Mouse (Mus musculus) forebrain, embryonic 10.5 days (tissue): ENCODE results near the gene Crim1. TPM values are rescaled to one million over a fixed set of nuclear protein-coding genes. Genes with fewer than 3 reads are reported as not detected.

ENCODE experiments used
- DNase-seq: peaks from one replicate; pipeline ENCODE4 v3.0.0-alpha.2; 2017; ENCODE audit warnings: low spot score; ENCODE audit errors: extremely low spot score
- H3K27ac ChIP-seq: fragments of 300-500 bp; sonication (generic); 2 replicates; pipeline ENCODE4 v1.5.1; 2016; ENCODE audit warnings: mild to moderate bottlenecking
- H3K27me3 ChIP-seq: fragments of 300-500 bp; sonication (generic); 2 replicates; pipeline ENCODE4 v1.6.1; 2016; ENCODE audit warnings: mild to moderate bottlenecking; ENCODE audit not compliant: poor library complexity, severe bottlenecking
- H3K36me3 ChIP-seq: fragments of 300-500 bp; sonication (generic); replicated peaks from 2 replicates; pipeline ENCODE4 v1.6.1; 2016; ENCODE audit warnings: mild to moderate bottlenecking, moderate library complexity
- H3K4me1 ChIP-seq: fragments of 300-500 bp; sonication (generic); 2 replicates; pipeline ENCODE4 v1.6.1; 2016
- H3K4me3 ChIP-seq: fragments of 300-500 bp; sonication (generic); 2 replicates; pipeline ENCODE4 v1.5.1; 2016; ENCODE audit warnings: mild to moderate bottlenecking, moderate library complexity
- H3K9me3 ChIP-seq: fragments of 300-500 bp; sonication (generic); 2 replicates; pipeline ENCODE4 v1.6.1; 2016; ENCODE audit warnings: mild to moderate bottlenecking, moderate library complexity
- WGBS: fragments of 180-500 bp; shearing (Covaris S2); methylation state at CpG from one replicate; pipeline ENCODE4 v1.1.7; 2016; 5-methylcytosine and 5-hydroxymethylcytosine counted together
- polyA plus RNA-seq: library from polyadenylated mRNA; unstranded; fragments of >200 nt; fragmentation: Nextera tagmentation; extraction: Ambion mirVana; gene quantifications from 2 replicates; pipeline ENCODE4 v1.2.1, GENCODE M21; 2016

Crim1 gene
- polyA plus RNA-seq, 1 experiment from 2014 or later, result 1.8 TPM

GRCm38 (mm10) chr17:78382321-78382720 is 182.3 kb downstream of the Crim1 start:
- no peak for DNase-seq
- 93% methylated on average over 3 of the region's 3 CpGs for WGBS
- Histone ChIP-seq H3K9me3 (no peaks in the 10 kb centered on the region), H3K4me1 (no peaks in the 10 kb centered on the region), H3K4me3 (no peak overlapping the region), H3K27me3 (no peaks in the 10 kb centered on the region), H3K27ac (no peak overlapping the region), H3K36me3 (peaks cover 15% of the 10 kb centered on the region)

- Histone ChIP-seq H3K27ac (no peak overlapping the region), H3K4me1 (no peaks in the 10 kb centered on the region), H3K27me3 (no peaks in the 10 kb centered on the region), H3K9me3 (no peaks in the 10 kb centered on the region), H3K36me3 (peaks cover 4% of the 10 kb centered on the region; the same call in 1 of the 2 replicates), H3K4me3 (no peak overlapping the region)
- no peak for DNase-seq
- WGBS, result 88% methylated on average over 9 of the region's 9 CpGs
These were observed 187.6 kb downstream of the Crim1 start for GRCm38 (mm10) chr17:78387665-78388064.

- Histone ChIP-seq H3K9me3 (no peaks in the 10 kb centered on the region), H3K36me3 (0 out of 2 replicates have a peak, but pooled peaks cover 4% of the 10 kb centered on the region), H3K4me3 (no peak overlapping the region), H3K27ac (no peak overlapping the region), H3K27me3 (no peaks in the 10 kb centered on the region), H3K4me1 (no peaks in the 10 kb centered on the region)
- DNase-seq, result no peak
- 93% methylated on average over 9 of the region's 9 CpGs for WGBS
These were observed 188.2 kb downstream of the Crim1 start for GRCm38 (mm10) chr17:78388101-78388847.

- Histone ChIP-seq H3K36me3 (peaks cover 4% of the 10 kb centered on the region; the same call in 1 of the 2 replicates), H3K4me3 (no peak overlapping the region), H3K27me3 (no peaks in the 10 kb centered on the region), H3K4me1 (no peaks in the 10 kb centered on the region), H3K9me3 (no peaks in the 10 kb centered on the region), H3K27ac (no peak overlapping the region)
- DNase-seq, result no peak
- 93% methylated on average over 5 of the region's 5 CpGs for whole genome bisulfite sequencing
These were observed 189.5 kb downstream of the Crim1 start for GRCm38 (mm10) chr17:78389573-78389972.

DNA sequence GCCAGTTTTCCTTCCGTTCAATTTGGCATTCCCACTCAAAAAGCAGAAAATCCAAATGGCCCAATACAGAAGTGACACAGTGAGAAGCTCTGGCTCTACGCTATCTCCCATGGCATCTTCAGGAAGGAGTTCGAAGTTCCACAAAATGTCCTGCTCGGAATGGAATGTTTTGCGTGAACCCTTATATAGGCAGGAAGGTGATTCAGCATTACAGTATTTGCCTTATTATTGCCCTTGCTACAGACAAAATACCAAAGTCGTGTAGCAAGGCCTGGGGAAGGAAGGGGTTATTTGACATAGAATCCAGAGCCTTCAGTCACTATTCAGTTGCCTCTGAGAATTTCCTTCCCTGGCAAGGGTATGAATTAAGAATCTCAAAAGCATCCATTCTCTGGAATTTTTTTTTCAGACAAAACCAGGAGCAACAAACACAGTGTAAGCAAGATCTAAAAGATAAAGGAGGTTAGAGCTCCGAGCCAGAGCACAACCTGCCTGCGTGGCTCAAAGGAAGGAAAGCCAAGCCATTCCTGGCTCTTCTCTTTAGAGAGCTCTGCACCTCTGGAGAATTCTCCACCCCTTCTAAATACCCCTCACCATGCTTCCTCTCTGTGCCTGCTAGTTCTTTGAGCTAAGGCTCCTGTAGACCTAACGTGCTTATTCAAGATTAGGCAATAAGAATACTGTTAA is 192.5 kb downstream of the Crim1 start:
- H3K4me1 ChIP-seq, result no peaks in the 10 kb centered on the region
- no peak for DNase-seq
- peaks cover 8% of the 10 kb centered on the region; the same call in 1 of the 2 replicates for H3K36me3 ChIP-seq
- H3K4me3 ChIP-seq, result no peak overlapping the region
- 90% methylated on average over 9 of the region's 9 CpGs for WGBS
- no peak overlapping the region for H3K27ac ChIP-seq
- H3K9me3 ChIP-seq, result no peaks in the 10 kb centered on the region
- H3K27me3 ChIP-seq, result no peaks in the 10 kb centered on the region

- H3K36me3 ChIP-seq, result peaks cover 49% of the 10 kb centered on the region
- no peaks in the 10 kb centered on the region for H3K27me3 ChIP-seq
- H3K27ac ChIP-seq, result 0 out of 2 replicates have a peak overlapping the region, but pooled peaks have one; percentile 35
- no peaks in the 10 kb centered on the region for H3K9me3 ChIP-seq
- H3K4me3 ChIP-seq, result no peak overlapping the region
- no peak for DNase-seq
- peaks cover 7% of the 10 kb centered on the region for H3K4me1 ChIP-seq
- WGBS, result 86% methylated on average over 12 of the region's 12 CpGs
These were observed 200.2 kb downstream of the Crim1 start for GRCm38 (mm10) chr17:78400130-78400840.

- WGBS, result 84% methylated on average over 6 of the region's 6 CpGs
- H3K36me3 ChIP-seq, result peaks cover 46% of the 10 kb centered on the region
These were observed 201.3 kb downstream of the Crim1 start for GRCm38 (mm10) chr17:78401311-78401710.

DNA sequence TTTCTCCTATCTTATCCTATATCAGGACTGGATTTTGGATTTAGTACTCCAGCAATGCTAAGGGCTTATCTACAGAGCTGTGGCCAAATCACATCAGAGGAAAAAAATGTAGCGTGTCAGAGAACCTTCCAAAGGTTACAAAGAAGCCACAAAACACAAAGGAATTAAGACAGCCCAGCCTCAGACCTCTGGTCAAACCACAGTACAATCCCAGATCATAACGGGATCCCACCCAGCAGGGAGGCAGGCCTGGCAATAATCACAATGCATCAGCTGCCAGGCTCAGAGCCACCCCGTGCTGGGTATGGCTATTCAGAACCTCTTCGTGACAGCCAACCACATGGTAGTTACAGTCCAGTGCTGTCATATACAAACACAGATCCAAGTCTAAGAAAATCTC is 201.7 kb downstream of the Crim1 start:
- Histone ChIP-seq H3K4me3 (no peak overlapping the region), H3K4me1 (peaks cover 7% of the 10 kb centered on the region), H3K27me3 (no peaks in the 10 kb centered on the region), H3K9me3 (no peaks in the 10 kb centered on the region), H3K27ac (no peak overlapping the region), H3K36me3 (peaks cover 46% of the 10 kb centered on the region)
- WGBS, result 58% methylated on average over 4 of the region's 4 CpGs
- no peak for DNase-seq

More at GRCm38 (mm10) chr17:78401311-78401710, 201.3 kb downstream of the Crim1 start:
- H3K9me3 ChIP-seq, result no peaks in the 10 kb centered on the region
- DNase-seq, result no peak
- H3K27ac ChIP-seq, result no peak overlapping the region
- H3K4me1 ChIP-seq, result peaks cover 7% of the 10 kb centered on the region
- no peaks in the 10 kb centered on the region for H3K27me3 ChIP-seq
- no peak overlapping the region for H3K4me3 ChIP-seq

- H3K4me3 ChIP-seq, result no peak overlapping the region
- 84% methylated on average over 6 of the region's 6 CpGs for WGBS
- H3K36me3 ChIP-seq, result peaks cover 46% of the 10 kb centered on the region
- no peaks in the 10 kb centered on the region for H3K27me3 ChIP-seq
- no peak overlapping the region for H3K27ac ChIP-seq
- H3K4me1 ChIP-seq, result peaks cover 7% of the 10 kb centered on the region
- H3K9me3 ChIP-seq, result no peaks in the 10 kb centered on the region
- no peak for DNase-seq
These were observed 202.1 kb downstream of the Crim1 start for GRCm38 (mm10) chr17:78402174-78402573.

GRCm38 (mm10) chr17:78403229-78403628 is 203.2 kb downstream of the Crim1 start:
- Histone ChIP-seq H3K4me1 (peaks cover 7% of the 10 kb centered on the region), H3K27me3 (no peaks in the 10 kb centered on the region), H3K36me3 (peaks cover 40% of the 10 kb centered on the region), H3K9me3 (no peaks in the 10 kb centered on the region), H3K27ac (no peak overlapping the region), H3K4me3 (no peak overlapping the region)
- DNase-seq, result no peak
- WGBS, result 87% methylated on average over 4 of the region's 4 CpGs

GRCm38 (mm10) chr17:78403804-78404203 is 203.8 kb downstream of the Crim1 start:
- H3K4me1 ChIP-seq, result peaks cover 7% of the 10 kb centered on the region
- no peak for DNase-seq
- no peak overlapping the region for H3K4me3 ChIP-seq
- 94% methylated on average over 9 of the region's 9 CpGs for WGBS
- H3K27ac ChIP-seq, result no peak overlapping the region
- H3K9me3 ChIP-seq, result no peaks in the 10 kb centered on the region
- peaks cover 41% of the 10 kb centered on the region for H3K36me3 ChIP-seq
- no peaks in the 10 kb centered on the region for H3K27me3 ChIP-seq

DNA sequence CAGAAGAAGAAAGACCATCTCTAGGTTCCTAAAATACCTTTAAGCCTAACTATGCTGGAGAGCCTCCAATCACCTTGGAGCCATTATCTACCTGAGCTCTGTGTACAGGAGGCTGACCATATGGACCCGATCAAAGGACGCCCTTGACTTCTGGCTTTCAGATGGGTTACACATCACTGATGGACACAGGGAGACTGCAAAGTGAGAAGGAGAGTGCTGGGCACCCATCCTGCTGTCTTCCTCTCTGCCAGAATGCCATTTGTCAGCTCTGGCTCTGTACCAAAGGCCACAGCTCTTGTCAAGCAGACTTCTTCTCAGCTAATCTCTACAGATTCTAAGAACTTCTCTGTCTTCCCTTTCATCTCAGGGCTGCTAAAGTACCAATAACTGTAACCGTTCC is 205.3 kb downstream of the Crim1 start:
- WGBS, result 97% methylated on average over 3 of the region's 3 CpGs
- Histone ChIP-seq H3K4me3 (no peak overlapping the region), H3K36me3 (peaks cover 37% of the 10 kb centered on the region), H3K4me1 (peaks cover 11% of the 10 kb centered on the region), H3K27me3 (no peaks in the 10 kb centered on the region), H3K27ac (no peak overlapping the region), H3K9me3 (no peaks in the 10 kb centered on the region)
- DNase-seq, result no peak
